Mouse (Mus musculus) forebrain, embryonic 16.5 days (tissue): Measurements from ENCODE around the gene Zfp638. TPM values are rescaled to one million over a fixed set of nuclear protein-coding genes. Genes with fewer than 3 reads are reported as not detected.

ENCODE experiments used
- ATAC-seq: fragments of 200-750 bp; cut with Nextera tagmentation; 2 replicates; pipeline ENCODE4 v1.8.0; 2017; ENCODE audit warnings: mild to moderate bottlenecking, moderate library complexity
- H3K27ac ChIP-seq: fragments of 300-500 bp; sonication (generic); 2 replicates; pipeline ENCODE4 v1.5.1; 2014; ENCODE audit warnings: low read length, control low read depth
- H3K27me3 ChIP-seq: fragments of 300-500 bp; sonication (generic); replicated peaks from 2 replicates; pipeline ENCODE4 v1.6.1; 2014; ENCODE audit warnings: low read length; ENCODE audit not compliant: control insufficient read depth, insufficient read depth
- H3K36me3 ChIP-seq: fragments of 300-500 bp; sonication (generic); 2 replicates; pipeline ENCODE4 v1.6.1; 2014; ENCODE audit not compliant: control insufficient read depth, insufficient read depth
- H3K4me1 ChIP-seq: fragments of 300-500 bp; sonication (generic); replicated peaks from 2 replicates; pipeline ENCODE4 v1.6.1; 2014; ENCODE audit warnings: low read length; ENCODE audit not compliant: control insufficient read depth, insufficient read depth
- H3K4me2 ChIP-seq: fragments of 300-500 bp; sonication (generic); 2 replicates; pipeline ENCODE4 v1.6.1; 2014; ENCODE audit warnings: mild to moderate bottlenecking, low read length, control low read depth
- H3K4me3 ChIP-seq: fragments of 300-500 bp; sonication (generic); replicated peaks from 2 replicates; pipeline ENCODE4 v1.5.1; 2014; ENCODE audit warnings: mild to moderate bottlenecking, low read length, control low read depth
- H3K9ac ChIP-seq: fragments of 300-500 bp; sonication (generic); replicated peaks from 2 replicates; pipeline ENCODE4 v1.6.1; 2014; ENCODE audit warnings: low read depth, low read length, control low read depth
- H3K9me3 ChIP-seq: fragments of 300-500 bp; sonication (generic); 2 replicates; pipeline ENCODE4 v1.6.1; 2016; ENCODE audit warnings: low read length; ENCODE audit not compliant: control insufficient read depth
- WGBS: fragments of 180-500 bp; shearing (Covaris S2); extraction: QIAGEN DNeasy Blood & Tissue Kit; methylation state at CpG from one replicate; pipeline ENCODE4 v1.1.7; 2014; 5-methylcytosine and 5-hydroxymethylcytosine counted together
- polyA plus RNA-seq: library from polyadenylated mRNA; unstranded; fragments of >200 nt; fragmentation: Nextera tagmentation; extraction: Ambion mirVana; gene quantifications from 2 replicates; pipeline ENCODE4 v1.2.1, GENCODE M21; 2015

The Zfp638 gene
- polyA plus RNA-seq, 1 experiment from 2014 or later, result 90.8 TPM

GRCm38 (mm10) chr6:83867598-83868585 is 983 bp downstream of the Zfp638 start:
- no peaks in the 10 kb centered on the region for H3K36me3 ChIP-seq
- WGBS, result under 1% methylated on average over 19 of the region's 19 CpGs
- peak; percentile 51 for ATAC-seq
- no peaks in the 10 kb centered on the region for H3K9me3 ChIP-seq
- H3K4me2 ChIP-seq, result peak overlapping the region; percentile 100
- peak overlapping the region; percentile 71 for H3K9ac ChIP-seq
- peaks cover 9% of the 10 kb centered on the region for H3K4me1 ChIP-seq
- H3K4me3 ChIP-seq, result peak overlapping the region; percentile 87
- no peak overlapping the region for H3K27ac ChIP-seq
- no peaks in the 10 kb centered on the region for H3K27me3 ChIP-seq

- Histone ChIP-seq H3K4me2 (no peak overlapping the region), H3K9ac (no peak overlapping the region), H3K9me3 (no peaks in the 10 kb centered on the region), H3K36me3 (no peaks in the 10 kb centered on the region), H3K27ac (no peak overlapping the region), H3K27me3 (no peaks in the 10 kb centered on the region), H3K4me1 (no peaks in the 10 kb centered on the region), H3K4me3 (no peak overlapping the region)
- ATAC-seq, result no peak
- 1% methylated on average over 4 of the region's 4 CpGs for WGBS
These were observed 12.9 kb downstream of the Zfp638 start for GRCm38 (mm10) chr6:83879815-83880214.

- H3K9ac ChIP-seq, result no peak overlapping the region
- no peaks in the 10 kb centered on the region for H3K36me3 ChIP-seq
- no peak overlapping the region for H3K4me3 ChIP-seq
- H3K9me3 ChIP-seq, result no peaks in the 10 kb centered on the region
- no peaks in the 10 kb centered on the region for H3K27me3 ChIP-seq
- H3K27ac ChIP-seq, result no peak overlapping the region
- H3K4me2 ChIP-seq, result no peak overlapping the region
- 86% methylated on average over 3 of the region's 3 CpGs for WGBS
- no peak for ATAC-seq
- H3K4me1 ChIP-seq, result no peaks in the 10 kb centered on the region
These were observed 19.9 kb downstream of the Zfp638 start for GRCm38 (mm10) chr6:83886789-83887188.

GRCm38 (mm10) chr6:83888802-83889201 is 21.9 kb downstream of the Zfp638 start:
- no peak overlapping the region for H3K27ac ChIP-seq
- no peaks in the 10 kb centered on the region for H3K36me3 ChIP-seq
- no peak overlapping the region for H3K9ac ChIP-seq
- H3K4me1 ChIP-seq, result no peaks in the 10 kb centered on the region
- no peak overlapping the region for H3K4me3 ChIP-seq
- 84% methylated on average over 1 of the region's 1 CpGs for WGBS
- H3K27me3 ChIP-seq, result no peaks in the 10 kb centered on the region
- no peak overlapping the region for H3K4me2 ChIP-seq
- ATAC-seq, result no peak
- H3K9me3 ChIP-seq, result no peaks in the 10 kb centered on the region

- Histone ChIP-seq H3K4me1 (no peaks in the 10 kb centered on the region), H3K9ac (no peak overlapping the region), H3K4me3 (no peak overlapping the region), H3K4me2 (no peak overlapping the region), H3K9me3 (no peaks in the 10 kb centered on the region), H3K27me3 (no peaks in the 10 kb centered on the region), H3K27ac (no peak overlapping the region), H3K36me3 (no peaks in the 10 kb centered on the region)
- no peak for ATAC-seq
- 6% methylated on average over 2 of the region's 2 CpGs for WGBS
These were observed 23.5 kb downstream of the Zfp638 start for GRCm38 (mm10) chr6:83890281-83891015.

GRCm38 (mm10) chr6:83891251-83891650 is 24.3 kb downstream of the Zfp638 start:
- Histone ChIP-seq H3K27ac (no peak overlapping the region), H3K36me3 (no peaks in the 10 kb centered on the region), H3K4me3 (no peak overlapping the region), H3K4me1 (no peaks in the 10 kb centered on the region), H3K9me3 (no peaks in the 10 kb centered on the region), H3K27me3 (no peaks in the 10 kb centered on the region), H3K9ac (no peak overlapping the region), H3K4me2 (no peak overlapping the region)
- WGBS, result 91% methylated on average over 5 of the region's 5 CpGs
- ATAC-seq, result no peak

- Histone ChIP-seq H3K4me3 (no peak overlapping the region), H3K36me3 (no peaks in the 10 kb centered on the region), H3K27me3 (no peaks in the 10 kb centered on the region), H3K9ac (no peak overlapping the region), H3K27ac (no peak overlapping the region), H3K4me1 (no peaks in the 10 kb centered on the region), H3K4me2 (no peak overlapping the region), H3K9me3 (no peaks in the 10 kb centered on the region)
- no peak for ATAC-seq
- whole genome bisulfite sequencing, result 88% methylated on average over 2 of the region's 2 CpGs
These were observed 24.8 kb downstream of the Zfp638 start for GRCm38 (mm10) chr6:83891687-83892086.

GRCm38 (mm10) chr6:83893086-83893485 is 26.2 kb downstream of the Zfp638 start:
- Histone ChIP-seq H3K36me3 (no peaks in the 10 kb centered on the region), H3K27me3 (no peaks in the 10 kb centered on the region), H3K4me1 (no peaks in the 10 kb centered on the region), H3K9ac (no peak overlapping the region), H3K4me2 (no peak overlapping the region), H3K4me3 (no peak overlapping the region), H3K27ac (no peak overlapping the region), H3K9me3 (no peaks in the 10 kb centered on the region)
- no peak for ATAC-seq
- WGBS, result 96% methylated on average over 1 of the region's 1 CpGs

- H3K9ac ChIP-seq, result no peak overlapping the region
- no peaks in the 10 kb centered on the region for H3K4me1 ChIP-seq
- 96% methylated on average over 1 of the region's 1 CpGs for WGBS
- no peak overlapping the region for H3K4me2 ChIP-seq
- no peak for ATAC-seq
- H3K27ac ChIP-seq, result no peak overlapping the region
- no peak overlapping the region for H3K4me3 ChIP-seq
- H3K27me3 ChIP-seq, result no peaks in the 10 kb centered on the region
- H3K36me3 ChIP-seq, result no peaks in the 10 kb centered on the region
- no peaks in the 10 kb centered on the region for H3K9me3 ChIP-seq
These were observed 26.7 kb downstream of the Zfp638 start for GRCm38 (mm10) chr6:83893584-83893983.
